Mouse (Mus musculus) intestine, embryonic 16.5 days (tissue): ENCODE results near the gene Slc38a2. TPM values are rescaled to one million over a fixed set of nuclear protein-coding genes. Genes with fewer than 3 reads are reported as not detected.

Experiments used
- ATAC-seq: fragments of 200-750 bp; cut with Nextera tagmentation; 2 replicates; pipeline ENCODE4 v1.8.0; 2017; ENCODE audit warnings: moderate TSS enrichment, moderate library complexity
- H3K27ac ChIP-seq: fragments of 300-500 bp; sonication (generic); 2 replicates; pipeline ENCODE4 v1.5.1; 2014; ENCODE audit warnings: mild to moderate bottlenecking, low read length
- H3K27me3 ChIP-seq: fragments of 300-500 bp; sonication (generic); replicated peaks from 2 replicates; pipeline ENCODE4 v1.6.1; 2014; ENCODE audit warnings: low read length, control low read depth, mixed read lengths; ENCODE audit not compliant: control insufficient read depth, insufficient read depth
- H3K36me3 ChIP-seq: fragments of 300-500 bp; sonication (generic); 2 replicates; pipeline ENCODE4 v1.6.1; 2014; ENCODE audit warnings: low read length, control low read depth; ENCODE audit not compliant: control insufficient read depth, insufficient read depth
- H3K4me1 ChIP-seq: fragments of 300-500 bp; sonication (generic); 2 replicates; pipeline ENCODE4 v1.6.1; 2014; ENCODE audit warnings: low read length, control low read depth, mixed read lengths; ENCODE audit not compliant: control insufficient read depth, insufficient read depth
- H3K4me2 ChIP-seq: fragments of 300-500 bp; sonication (generic); 2 replicates; pipeline ENCODE4 v1.6.1; 2014; ENCODE audit warnings: low read depth, low read length, control low read depth
- H3K4me3 ChIP-seq: fragments of 300-500 bp; sonication (generic); 2 replicates; pipeline ENCODE4 v1.5.1; 2014; ENCODE audit warnings: mild to moderate bottlenecking, low read length
- H3K9ac ChIP-seq: fragments of 300-500 bp; sonication (generic); 2 replicates; pipeline ENCODE4 v1.6.1; 2014; ENCODE audit warnings: low read depth, low read length
- H3K9me3 ChIP-seq: fragments of 300-500 bp; sonication (generic); 2 replicates; pipeline ENCODE4 v1.6.1; 2016; ENCODE audit warnings: low read length, control low read depth; ENCODE audit not compliant: control insufficient read depth
- WGBS: fragments of 180-500 bp; shearing (Covaris S2); extraction: QIAGEN DNeasy Blood & Tissue Kit; methylation state at CpG from one replicate; pipeline ENCODE4 v1.1.7; 2014; 5-methylcytosine and 5-hydroxymethylcytosine counted together
- polyA plus RNA-seq: library from polyadenylated mRNA; unstranded; fragments of >200 nt; fragmentation: Nextera tagmentation; extraction: Ambion mirVana; gene quantifications from 2 replicates; pipeline ENCODE4 v1.2.1, GENCODE M21; 2015

Slc38a2 gene
- polyA plus RNA-seq, 1 experiment from 2014 or later: 74.2 TPM

- peaks cover 23% of the 10 kb centered on the region for H3K4me1 ChIP-seq
- H3K9me3 ChIP-seq: no peaks in the 10 kb centered on the region
- H3K27me3 ChIP-seq: no peaks in the 10 kb centered on the region
- WGBS: 90% methylated on average over 11 of the region's 11 CpGs
- peaks cover 57% of the 10 kb centered on the region for H3K36me3 ChIP-seq
- H3K27ac ChIP-seq: no peak overlapping the region
- no peak for ATAC-seq
- H3K9ac ChIP-seq: no peak overlapping the region
- H3K4me2 ChIP-seq: no peak overlapping the region
- H3K4me3 ChIP-seq: no peak overlapping the region
Observed at GRCm38 (mm10) chr15:96692401-96692800, 7.1 kb downstream of the Slc38a2 start.

- WGBS: 90% methylated on average over 15 of the region's 15 CpGs
- no peak overlapping the region for H3K4me3 ChIP-seq
- no peak overlapping the region for H3K4me2 ChIP-seq
- no peak for ATAC-seq
- H3K27me3 ChIP-seq: no peaks in the 10 kb centered on the region
- H3K27ac ChIP-seq: no peak overlapping the region
- H3K9ac ChIP-seq: no peak overlapping the region
- peaks cover 14% of the 10 kb centered on the region for H3K4me1 ChIP-seq
- H3K9me3 ChIP-seq: no peaks in the 10 kb centered on the region
- H3K36me3 ChIP-seq: peaks cover 57% of the 10 kb centered on the region
Observed at GRCm38 (mm10) chr15:96691381-96691780, 8.1 kb downstream of the Slc38a2 start.

GRCm38 (mm10) chr15:96690829-96691228 lies 8.7 kb downstream of the Slc38a2 start:
- H3K4me2 ChIP-seq: no peak overlapping the region
- no peaks in the 10 kb centered on the region for H3K27me3 ChIP-seq
- H3K4me3 ChIP-seq: no peak overlapping the region
- no peak overlapping the region for H3K9ac ChIP-seq
- H3K9me3 ChIP-seq: no peaks in the 10 kb centered on the region
- H3K36me3 ChIP-seq: peaks cover 57% of the 10 kb centered on the region
- no peak for ATAC-seq
- peaks cover 8% of the 10 kb centered on the region for H3K4me1 ChIP-seq
- WGBS: 91% methylated on average over 13 of the region's 13 CpGs
- H3K27ac ChIP-seq: no peak overlapping the region

- ATAC-seq: no peak
- 88% methylated on average over 9 of the region's 9 CpGs for WGBS
- H3K27me3 ChIP-seq: no peaks in the 10 kb centered on the region
- H3K36me3 ChIP-seq: peaks cover 51% of the 10 kb centered on the region
- H3K4me3 ChIP-seq: no peak overlapping the region
- no peak overlapping the region for H3K9ac ChIP-seq
- no peak overlapping the region for H3K4me2 ChIP-seq
- H3K27ac ChIP-seq: no peak overlapping the region
- H3K9me3 ChIP-seq: no peaks in the 10 kb centered on the region
- H3K4me1 ChIP-seq: peaks cover 5% of the 10 kb centered on the region; the same call in 1 of the 2 replicates
Observed at GRCm38 (mm10) chr15:96689919-96690318, 9.6 kb downstream of the Slc38a2 start.

- WGBS: 89% methylated on average over 12 of the region's 12 CpGs
Observed at GRCm38 (mm10) chr15:96688784-96689318, 10.7 kb downstream of the Slc38a2 start.

GRCm38 (mm10) chr15:96688036-96688435 lies 11.5 kb downstream of the Slc38a2 start:
- 82% methylated on average over 6 of the region's 6 CpGs for WGBS
- no peak for ATAC-seq
- H3K36me3 ChIP-seq: peaks cover 36% of the 10 kb centered on the region
- H3K4me2 ChIP-seq: no peak overlapping the region
- no peak overlapping the region for H3K27ac ChIP-seq
- no peaks in the 10 kb centered on the region for H3K27me3 ChIP-seq
- no peak overlapping the region for H3K4me3 ChIP-seq
- H3K9ac ChIP-seq: no peak overlapping the region
- peaks cover 6% of the 10 kb centered on the region; the same call in 1 of the 2 replicates for H3K4me1 ChIP-seq
- H3K9me3 ChIP-seq: no peaks in the 10 kb centered on the region

More at GRCm38 (mm10) chr15:96688784-96689318, 10.7 kb downstream of the Slc38a2 start:
- Histone ChIP-seq H3K4me3 (no peak overlapping the region), H3K27ac (no peak overlapping the region), H3K36me3 (peaks cover 42% of the 10 kb centered on the region), H3K4me1 (peaks cover 6% of the 10 kb centered on the region), H3K27me3 (no peaks in the 10 kb centered on the region), H3K9ac (no peak overlapping the region), H3K9me3 (no peaks in the 10 kb centered on the region), H3K4me2 (no peak overlapping the region)
- ATAC-seq: no peak

- Histone ChIP-seq H3K9me3 (no peaks in the 10 kb centered on the region), H3K4me2 (no peak overlapping the region), H3K27me3 (no peaks in the 10 kb centered on the region), H3K9ac (no peak overlapping the region), H3K4me1 (peaks cover 6% of the 10 kb centered on the region; the same call in 1 of the 2 replicates), H3K27ac (no peak overlapping the region), H3K4me3 (no peak overlapping the region), H3K36me3 (peaks cover 29% of the 10 kb centered on the region)
- 30% methylated on average over 1 of the region's 1 CpGs for WGBS
- no peak for ATAC-seq
Observed at GRCm38 (mm10) chr15:96687366-96687765, 12.2 kb downstream of the Slc38a2 start.

GRCm38 (mm10) chr15:96686201-96687159 lies 13.1 kb downstream of the Slc38a2 start:
- Histone ChIP-seq H3K36me3 (peaks cover 20% of the 10 kb centered on the region), H3K4me2 (no peak overlapping the region), H3K27ac (no peak overlapping the region), H3K4me3 (no peak overlapping the region), H3K9me3 (no peaks in the 10 kb centered on the region), H3K9ac (no peak overlapping the region), H3K27me3 (no peaks in the 10 kb centered on the region), H3K4me1 (peaks cover 6% of the 10 kb centered on the region; the same call in 1 of the 2 replicates)
- 77% methylated on average over 9 of the region's 9 CpGs for WGBS
- peak; percentile 2; the same call in 1 of the 2 replicates for ATAC-seq

- Histone ChIP-seq H3K9ac (no peak overlapping the region), H3K4me2 (no peak overlapping the region), H3K4me1 (peaks cover 6% of the 10 kb centered on the region; the same call in 1 of the 2 replicates), H3K36me3 (peaks cover 13% of the 10 kb centered on the region), H3K27me3 (no peaks in the 10 kb centered on the region), H3K27ac (no peak overlapping the region), H3K4me3 (no peak overlapping the region), H3K9me3 (no peaks in the 10 kb centered on the region)
- 61% methylated on average over 6 of the region's 6 CpGs for WGBS
- ATAC-seq: no peak
Observed at GRCm38 (mm10) chr15:96685273-96685672, 14.3 kb downstream of the Slc38a2 start.
